Mouse (Mus musculus) ovary, adult 18-20 months (tissue): ENCODE measurements at regions not wholly inside any gene's neighbourhood (a gene's known extent, or its start where the extent isn't known, plus 50 kb on each side); places are given as distances from the start of the nearest gene placed in this dataset.
A peak's percentile ranks its signal among the peaks of the same experiment; 100 is the strongest.
"Not testable (repeated sequence)": the region's sequence is repeated elsewhere in the genome, so short reads cannot be mapped to it uniquely, and the experiment has no call there.

Experiments
- DNase-seq: peaks from one replicate; pipeline ENCODE4 v3.0.0; 2022; ENCODE audit warnings: low spot score, mixed read lengths

DNA sequence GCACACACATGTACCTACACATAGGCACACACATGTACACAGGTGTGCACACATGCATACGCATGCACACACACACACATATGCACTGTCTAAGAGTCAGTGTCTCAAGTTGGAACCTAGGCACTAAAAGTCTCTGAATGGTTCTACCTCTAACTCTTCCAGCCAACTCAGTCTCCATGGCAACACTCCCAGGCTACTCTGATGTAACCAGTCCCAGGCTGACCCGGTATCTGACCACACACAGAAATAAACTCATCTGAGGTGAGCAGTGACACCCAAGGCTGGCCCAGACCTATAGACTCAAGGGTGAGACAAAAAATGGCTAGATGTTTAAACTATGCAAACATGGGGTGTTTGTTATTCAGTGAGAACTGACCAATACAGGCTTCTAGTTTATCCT is 262.1 kb downstream of the Setd4 start:
- DNase-seq = no peak

DNA sequence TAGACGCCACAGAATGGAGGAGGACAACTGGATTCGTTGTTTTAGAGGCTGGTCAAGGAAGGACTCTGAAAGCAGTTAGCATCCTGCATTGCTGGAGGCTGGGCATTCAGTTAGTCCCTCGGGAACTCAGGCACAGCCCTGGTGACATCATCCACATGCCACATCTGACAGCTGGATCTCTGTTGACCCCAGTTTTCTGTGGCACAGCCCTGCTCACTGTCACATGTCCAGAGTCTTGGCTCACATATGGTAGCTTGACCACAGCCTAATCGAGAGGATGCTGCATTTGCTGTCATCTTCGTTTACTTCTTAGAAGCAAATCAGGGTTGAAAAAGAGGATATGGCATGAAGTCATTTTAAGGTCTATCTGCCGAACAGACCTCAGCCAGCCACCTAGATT is 265.1 kb downstream of the Setd4 start:
- no peak for DNase-seq

DNA sequence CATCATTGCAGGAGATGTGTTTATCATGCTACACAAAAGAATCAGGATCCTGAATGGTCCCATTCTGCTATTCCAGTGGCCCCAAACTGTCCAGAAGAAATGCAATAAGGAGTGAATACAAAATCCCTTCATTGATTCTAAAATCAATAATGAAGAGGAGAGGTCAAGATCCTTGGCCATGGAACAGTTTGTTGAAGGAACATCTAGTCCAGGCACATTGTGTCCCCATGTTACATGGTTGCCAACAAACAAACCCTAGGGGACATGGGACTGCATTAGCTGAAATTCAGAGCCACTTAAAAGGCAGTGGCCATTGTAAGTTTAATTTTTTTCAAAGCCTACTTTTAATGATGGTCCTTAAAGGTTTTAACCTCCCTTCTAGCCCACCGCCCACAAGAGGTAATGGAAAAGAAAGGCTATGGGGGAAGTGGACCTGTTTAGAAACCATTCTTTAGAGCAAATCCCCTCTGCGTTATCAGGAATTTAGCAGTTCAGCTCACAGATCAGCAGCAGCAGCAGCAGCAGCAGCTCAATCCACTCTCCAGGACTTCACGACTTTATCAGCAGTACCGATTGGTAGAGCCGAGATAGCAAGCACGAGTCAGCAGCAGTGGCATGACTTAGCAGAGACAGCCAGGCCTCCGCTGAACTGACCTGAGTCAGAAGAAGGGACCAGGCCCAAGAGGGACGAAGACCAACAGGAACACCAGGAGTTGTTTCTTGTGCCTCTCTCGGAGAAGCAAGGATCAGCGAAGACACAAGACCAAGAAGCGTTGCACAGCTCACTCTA is 268.3 kb downstream of the Setd4 start:
- DNase-seq = no peak

DNA sequence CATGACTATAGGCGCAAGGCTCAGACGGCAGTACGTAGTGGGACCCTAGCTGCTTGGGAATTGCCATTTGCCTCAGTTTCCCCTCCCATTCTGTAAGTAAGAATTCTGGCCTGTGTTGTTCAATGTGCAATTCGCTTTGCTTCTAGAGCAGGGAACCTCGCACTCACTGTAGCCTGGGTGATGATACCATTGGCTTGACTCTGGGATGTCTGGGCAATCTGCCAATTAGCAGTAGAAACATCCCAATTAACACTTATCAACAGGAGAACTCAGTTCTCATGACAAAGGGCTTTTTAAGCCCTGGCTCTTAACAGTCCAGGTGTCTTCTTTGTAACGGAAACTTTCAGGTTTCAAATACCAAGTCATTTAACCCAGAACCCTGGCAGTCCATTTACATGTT is 270.2 kb downstream of the Setd4 start:
- no peak for DNase-seq

DNA sequence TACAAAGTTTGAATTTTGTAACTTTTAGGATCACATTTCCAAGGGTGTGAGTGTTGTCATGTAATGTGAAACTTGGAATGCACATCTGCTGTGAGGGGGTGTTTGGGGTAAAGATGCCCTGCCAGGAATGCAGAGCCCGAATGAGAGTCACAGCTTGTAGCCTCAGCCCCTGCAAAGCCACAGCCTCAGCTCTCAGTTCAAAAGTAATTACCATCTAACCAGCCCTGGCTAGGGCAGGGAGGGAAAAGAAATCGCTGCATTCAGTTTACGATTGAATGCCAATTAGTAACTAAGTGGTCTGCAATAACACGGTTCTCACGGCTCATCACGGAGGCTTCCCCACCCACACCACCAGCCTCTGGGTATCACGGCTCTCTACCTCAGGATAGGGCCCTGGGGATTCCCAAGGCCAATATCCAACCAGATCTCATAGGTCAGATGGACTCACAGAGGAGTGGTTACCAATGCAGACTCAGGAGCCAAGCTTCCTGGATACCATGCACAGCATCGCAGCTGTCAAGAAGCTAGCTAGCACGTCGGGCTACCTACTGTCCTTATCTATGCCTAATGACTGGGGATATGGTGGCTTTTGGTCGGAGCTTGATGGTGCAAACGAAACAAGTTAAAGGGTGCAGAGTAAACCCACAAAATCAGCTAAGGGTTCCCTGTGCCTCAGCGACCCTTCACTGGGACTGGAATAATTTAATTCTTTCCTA is 275.0 kb downstream of the Setd4 start:
- DNase-seq = no peak

DNA sequence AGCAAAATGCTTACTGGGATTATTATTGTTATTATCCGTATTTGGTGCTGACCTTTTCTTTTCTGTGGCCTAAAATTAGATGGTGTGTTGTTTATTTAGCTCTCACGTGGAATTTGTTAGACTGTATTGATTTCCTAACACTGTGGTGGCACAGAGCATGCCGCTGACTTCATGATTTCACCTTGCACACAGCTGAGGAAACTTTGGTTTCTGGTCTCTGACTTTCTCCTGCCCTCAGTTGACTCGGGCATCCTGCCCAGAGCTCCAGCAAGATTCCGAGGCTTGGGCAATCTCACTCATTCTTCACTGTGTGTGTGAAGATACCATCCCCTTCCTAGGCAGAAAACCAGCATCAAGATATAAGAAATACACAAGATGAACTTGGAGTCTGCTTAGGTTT is 279.0 kb downstream of the Setd4 start:
- DNase-seq = no peak

DNA sequence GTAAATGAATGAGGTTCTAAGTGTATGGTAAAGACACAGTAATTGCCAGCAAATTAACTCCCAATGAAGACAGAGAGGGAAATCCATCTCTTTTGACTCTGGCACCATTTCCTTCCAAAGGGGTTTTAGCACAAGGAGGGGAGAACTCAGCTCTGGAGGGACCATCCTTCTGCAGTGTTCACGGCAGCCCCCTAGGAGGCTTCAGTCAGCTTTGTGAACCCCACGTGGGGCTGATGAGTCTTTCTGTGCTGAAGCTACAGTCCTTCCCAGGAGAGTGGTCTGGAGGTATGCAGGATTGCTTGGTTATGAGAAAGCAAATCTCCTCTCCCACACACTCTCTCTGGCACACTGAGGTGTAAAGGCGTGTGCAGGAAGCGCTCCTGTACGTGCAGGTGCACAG is 280.7 kb downstream of the Setd4 start:
- DNase-seq = no peak

DNA sequence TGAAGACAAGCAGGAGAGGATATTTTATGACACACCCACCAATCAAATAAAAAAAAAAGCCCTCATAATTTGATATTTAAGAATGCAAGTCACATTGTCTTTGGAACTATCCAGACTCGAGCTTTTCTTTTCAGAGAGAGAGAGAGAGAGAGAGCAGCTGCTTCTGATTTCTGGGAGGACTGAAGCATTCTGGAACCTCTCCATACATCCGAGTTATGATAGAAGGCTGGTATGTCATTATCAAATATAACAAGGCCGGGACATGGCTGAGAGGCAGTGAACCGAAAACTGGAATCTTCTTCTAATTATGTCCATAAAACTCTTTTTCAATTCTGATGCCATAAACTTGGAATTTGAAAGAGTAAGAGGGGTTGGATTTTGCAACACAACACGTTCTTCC is 284.3 kb downstream of the Setd4 start:
- no peak for DNase-seq

DNA sequence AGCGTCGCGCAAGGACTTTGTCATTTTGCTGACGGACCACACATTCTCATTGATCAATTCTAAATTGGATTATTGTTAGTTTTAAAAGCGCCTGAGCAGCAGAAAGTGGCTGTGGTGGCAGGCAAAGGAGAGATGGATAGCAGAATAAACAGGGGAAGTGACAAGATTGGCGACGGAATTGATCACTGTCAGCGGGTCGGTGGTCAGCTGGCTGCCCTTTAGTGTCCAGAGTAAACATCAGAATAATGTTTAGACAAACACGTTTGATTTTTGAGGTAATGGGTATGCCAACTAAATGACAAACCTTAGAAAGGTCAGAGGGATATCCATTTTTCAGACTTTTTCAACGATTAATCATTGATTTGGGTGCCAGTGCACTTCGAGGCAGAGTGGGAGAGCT is 292.2 kb downstream of the Setd4 start:
- no peak for DNase-seq

DNA sequence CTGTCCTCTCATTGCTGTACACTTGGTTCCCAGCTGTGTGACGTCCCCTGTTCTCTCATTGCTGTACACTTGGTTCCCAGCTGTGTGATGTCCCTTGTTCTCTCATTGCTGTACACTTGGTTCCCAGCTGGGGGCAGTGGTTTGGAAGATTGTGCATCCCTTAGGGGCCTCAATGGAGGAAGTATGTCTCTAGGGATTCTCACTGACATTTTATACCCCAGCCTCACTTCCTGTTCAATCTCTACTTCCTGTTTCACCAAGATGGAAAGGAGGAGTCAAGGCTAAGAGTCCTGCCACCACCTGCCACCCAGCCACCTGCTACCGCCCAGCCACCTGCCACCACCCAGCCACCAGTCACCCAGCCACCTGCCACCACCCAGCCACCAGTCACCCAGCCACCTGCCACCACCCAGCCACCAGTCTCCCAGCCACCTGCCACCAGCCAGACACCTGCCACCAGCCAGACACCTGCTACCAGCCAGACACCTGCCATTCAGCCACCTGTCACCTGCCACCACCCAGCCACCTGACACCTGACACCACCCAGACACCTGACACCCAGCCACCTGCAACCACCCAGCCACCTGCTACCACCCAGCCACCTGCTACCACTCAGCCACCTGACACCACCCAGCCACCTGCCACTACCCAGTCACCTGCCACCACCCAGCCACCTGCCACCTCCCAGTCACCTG is 295.1 kb downstream of the Setd4 start:
- DNase-seq = no peak

DNA sequence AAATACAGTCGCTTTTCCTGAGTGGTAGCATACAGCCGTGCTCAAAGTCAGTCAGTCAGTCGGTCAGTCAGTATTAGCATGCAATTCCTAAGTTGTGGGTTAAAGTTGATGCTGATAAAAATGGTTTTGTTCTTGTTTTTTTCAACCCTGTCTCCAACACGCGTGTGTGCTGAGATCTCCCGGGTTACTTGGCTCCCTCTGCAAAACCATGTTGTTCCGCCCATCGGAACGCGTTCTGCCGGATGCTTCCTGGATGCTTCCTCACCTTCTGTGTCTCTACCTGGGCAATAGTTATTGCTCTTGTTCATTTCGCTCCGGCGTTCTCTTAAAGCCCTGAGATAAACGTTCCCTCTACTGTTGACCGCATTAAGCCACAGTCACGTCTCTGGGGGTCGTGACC is 296.9 kb downstream of the Setd4 start:
- no peak for DNase-seq

DNA sequence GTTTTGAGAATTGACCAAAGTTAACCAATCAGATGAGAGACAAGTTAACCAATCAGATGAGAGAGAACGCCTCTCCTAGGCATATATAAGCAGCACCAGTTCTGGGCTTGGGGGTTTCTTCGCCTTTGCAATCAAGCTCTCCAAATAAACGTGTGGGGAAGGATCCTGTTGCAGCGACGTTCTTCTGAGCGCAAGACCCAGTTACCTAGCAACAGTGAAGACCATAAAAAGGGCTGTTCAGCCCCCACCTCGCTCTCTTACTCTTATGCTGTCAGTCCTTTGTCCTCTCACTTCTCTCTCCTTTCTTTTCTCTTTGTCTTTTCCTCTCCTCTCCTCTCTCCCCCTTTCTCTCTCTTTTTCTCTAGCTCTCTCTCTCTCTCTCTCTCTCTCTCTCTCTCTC is 297.7 kb downstream of the Setd4 start:
- DNase-seq = not testable (repeated sequence)

DNA sequence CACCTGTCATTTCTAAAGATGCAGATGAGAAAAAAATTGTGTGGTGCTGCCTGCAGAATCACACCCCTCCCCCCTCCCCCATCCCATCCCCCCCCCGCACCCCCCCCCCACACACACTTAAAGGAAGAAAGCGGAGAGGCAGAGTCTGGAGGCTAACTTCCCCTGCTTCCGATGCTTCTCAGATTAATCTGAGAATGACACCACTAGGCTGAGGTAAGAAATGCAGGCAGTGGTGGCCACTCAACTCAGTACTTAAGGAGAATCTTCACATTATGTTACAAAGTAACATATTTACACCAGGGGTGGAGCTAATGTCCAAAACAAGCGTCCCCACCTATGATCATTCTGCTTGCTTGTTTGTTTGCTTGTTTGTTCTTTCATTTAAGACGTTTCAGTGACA is 309.4 kb downstream of the Setd4 start:
- DNase-seq = no peak

DNA sequence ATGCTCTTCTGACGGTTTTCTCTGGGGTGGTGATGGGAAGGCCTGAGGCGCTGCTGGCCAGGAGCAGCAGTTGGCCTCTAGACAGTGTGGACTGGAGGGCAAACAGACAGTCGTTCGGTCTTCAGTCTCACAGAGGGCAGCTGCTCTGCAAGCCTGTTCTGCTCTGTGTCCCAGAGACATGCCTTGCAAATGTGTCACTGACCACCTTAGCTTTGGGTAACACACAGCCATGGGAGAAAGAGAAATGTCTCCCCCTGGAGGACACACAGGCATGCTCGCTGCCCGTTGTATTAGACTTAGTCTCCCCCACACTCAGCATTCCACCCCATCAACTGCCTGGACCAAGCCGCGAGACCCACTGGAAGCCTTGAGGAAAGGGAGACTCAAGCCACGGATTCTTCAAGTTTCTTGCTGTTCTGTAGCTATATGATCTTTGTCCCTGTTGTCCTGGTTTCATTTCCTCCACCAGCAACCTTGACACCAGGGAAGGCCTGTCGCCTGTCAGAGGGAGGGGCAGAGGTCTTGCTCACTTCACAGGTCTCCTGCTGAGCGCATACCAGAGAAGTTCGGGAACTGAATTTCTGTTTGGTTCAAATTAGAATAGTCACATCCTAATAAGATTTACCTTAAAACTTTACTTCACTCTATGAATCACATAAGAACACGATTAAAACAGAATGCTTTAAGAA is 310.8 kb downstream of the Setd4 start:
- DNase-seq = peak; percentile 60

DNA sequence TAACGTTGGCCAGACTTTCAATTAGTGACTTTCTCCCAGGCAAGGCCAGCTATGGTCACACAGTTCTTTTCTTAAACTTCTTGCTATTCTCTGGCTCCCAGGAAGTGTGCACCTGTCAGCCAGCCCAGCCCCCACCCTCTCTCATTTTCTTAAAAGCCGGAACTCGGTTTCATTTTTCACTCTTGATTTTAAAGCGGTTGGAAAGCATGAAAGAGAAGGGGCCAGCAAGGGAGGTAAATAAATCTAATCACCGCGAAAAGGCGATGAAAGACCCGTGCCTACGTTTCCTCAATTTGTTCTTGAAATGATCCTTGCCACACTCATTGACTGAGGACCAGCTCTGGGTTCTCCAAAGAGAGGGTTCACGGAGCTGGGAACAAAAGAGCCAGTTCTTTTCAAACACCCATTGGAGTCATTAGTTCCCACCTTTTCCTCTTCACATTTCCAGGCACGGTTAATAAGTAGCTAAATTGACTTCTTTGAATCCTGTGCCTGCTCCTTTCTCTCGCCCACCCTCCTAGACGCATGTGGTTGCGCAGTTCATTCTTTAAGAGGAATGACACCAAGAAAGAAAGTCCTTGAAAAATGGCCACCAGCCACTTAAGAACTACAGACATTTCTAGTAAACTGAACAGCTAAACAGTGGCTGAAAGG is 311.6 kb downstream of the Setd4 start:
- DNase-seq = no peak

DNA sequence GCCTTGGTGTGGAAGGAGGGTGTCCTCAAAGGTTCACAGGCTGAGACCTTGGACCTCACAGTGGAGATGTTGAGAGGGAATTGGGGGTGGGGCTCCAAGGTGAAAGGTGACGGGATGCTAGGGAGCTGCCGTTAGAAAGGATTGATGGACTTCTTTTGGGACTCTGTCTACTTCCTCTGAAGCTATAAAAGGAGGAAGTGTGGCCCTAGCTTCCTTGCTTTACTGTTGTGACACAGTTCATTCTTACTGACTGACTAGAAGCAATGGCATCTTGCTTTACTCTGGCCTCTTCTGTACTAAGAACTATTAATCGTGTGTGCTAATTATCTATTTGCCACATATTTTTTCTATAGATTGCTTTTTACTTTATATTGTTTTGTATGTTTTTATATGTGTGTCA is 315.8 kb downstream of the Setd4 start:
- no peak for DNase-seq

DNA sequence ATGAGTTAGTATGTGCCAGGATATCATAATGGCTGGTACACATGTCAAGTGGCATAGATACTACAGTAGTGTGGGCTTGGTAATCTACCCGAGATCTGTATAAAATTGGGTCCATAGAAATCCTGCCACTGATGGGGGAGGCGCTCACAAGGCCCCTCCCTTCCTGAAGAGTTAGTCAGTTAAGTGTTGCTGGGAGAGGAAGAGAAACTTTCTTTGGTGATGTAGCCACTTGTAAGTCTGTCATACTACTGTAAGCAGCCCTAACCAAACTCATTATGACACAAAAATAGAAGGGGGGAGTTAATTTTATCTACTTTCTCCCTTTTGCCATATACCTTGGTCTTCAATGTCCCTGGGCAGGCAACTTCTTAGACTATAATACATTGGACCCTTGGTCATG is 316.3 kb downstream of the Setd4 start:
- DNase-seq = no peak

DNA sequence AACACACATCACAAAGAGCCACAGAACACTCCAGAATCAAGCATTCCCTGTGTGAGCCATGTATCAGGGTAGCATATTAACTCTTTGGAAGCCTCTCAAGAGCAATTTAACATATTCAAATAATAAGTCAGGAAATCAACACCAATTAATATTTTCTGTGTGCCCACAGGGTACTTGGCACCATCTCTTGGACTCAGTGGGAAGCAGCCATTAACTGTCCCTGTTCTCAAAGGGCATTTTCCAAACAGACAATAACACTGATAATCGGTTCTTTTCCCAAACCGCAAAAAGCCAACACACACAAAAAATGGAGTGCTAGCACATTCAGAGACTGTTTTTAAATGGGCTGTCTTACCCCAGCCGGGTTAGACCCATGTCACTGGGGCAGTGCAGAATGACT is 317.0 kb downstream of the Setd4 start:
- DNase-seq = no peak

DNA sequence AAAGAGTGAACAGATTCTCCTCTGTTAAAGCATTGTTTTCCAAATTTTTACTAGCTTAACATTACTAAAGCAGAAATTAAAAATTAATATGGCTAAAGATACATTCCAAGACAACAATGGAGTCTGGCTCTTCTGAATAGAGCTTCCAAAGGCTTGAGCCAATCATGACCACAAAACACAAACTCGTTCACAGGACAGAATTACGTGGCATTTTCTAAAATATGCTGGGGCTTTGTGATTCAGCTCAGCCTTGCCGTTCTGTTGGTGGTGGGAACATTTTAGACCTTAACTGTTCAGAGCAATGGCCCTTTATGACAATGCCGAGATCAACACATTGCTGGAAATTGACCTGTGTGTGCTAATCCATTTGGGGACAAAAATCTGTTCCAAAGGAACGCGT is 318.7 kb downstream of the Setd4 start:
- no peak for DNase-seq

DNA sequence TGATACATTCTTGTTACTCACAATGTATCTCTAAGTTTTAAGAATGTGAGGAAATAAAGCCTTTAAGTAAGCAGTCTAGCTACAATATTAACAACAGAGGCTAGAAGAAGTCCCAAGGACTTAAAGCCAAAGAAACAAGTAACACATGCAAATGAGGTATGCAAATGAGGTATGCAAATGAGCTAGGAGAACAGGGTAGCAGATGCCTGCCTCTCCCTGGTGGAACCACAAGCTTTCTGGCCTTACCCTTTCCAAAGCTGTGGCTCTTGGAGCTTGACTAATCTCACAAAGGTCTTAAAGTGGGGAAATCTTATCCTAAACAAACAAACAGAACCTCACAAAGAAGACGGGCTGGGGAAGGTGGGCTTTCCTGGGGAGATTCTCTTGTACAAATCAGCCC is 322.1 kb downstream of the Setd4 start:
- no peak for DNase-seq

DNA sequence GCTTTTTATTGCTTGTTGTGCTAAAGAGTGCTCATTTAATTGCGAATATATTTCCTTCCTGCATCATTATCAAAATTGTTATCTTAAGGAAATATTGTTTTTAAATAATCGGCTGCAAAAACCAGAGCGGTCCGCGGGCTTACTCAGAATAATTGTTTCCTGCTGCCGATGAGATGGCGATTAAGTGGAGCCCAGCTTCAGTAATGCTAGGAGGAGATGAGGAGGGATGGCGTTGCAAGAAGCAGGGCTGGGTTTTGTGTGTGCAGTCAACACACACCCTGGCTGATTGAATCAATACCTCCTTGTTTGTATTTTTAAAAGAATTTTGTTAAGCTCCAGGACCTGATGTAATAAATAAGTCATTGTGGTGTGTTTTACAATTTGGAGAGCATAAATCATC is 331.2 kb downstream of the Setd4 start:
- DNase-seq = no peak

DNA sequence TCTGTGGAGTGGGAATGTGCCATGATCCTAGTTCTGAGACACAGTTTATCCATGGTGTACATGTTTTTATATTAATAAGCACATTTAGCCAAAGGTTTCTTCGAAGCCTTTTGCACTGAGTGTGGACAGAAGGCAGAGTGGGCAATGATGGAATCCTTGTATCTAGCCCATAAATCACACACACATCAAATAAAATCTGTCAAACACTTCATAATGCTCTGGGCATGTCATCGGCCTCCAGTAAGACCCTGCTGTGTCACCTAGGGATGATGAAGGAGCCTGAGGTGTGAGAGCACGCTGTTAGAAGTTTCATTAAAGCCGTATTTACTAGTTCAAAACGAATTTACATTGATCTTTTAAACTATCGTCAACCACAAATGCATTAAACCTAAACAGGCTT is 331.7 kb downstream of the Setd4 start:
- DNase-seq = no peak
